Mouse (Mus musculus): Measurements from ENCODE around the gene Cdk9.

- TF ChIP-seq CTCF (IDR thresholded peaks at IDR 0.05; ENCODE audit: extremely low read depth, insufficient read length, insufficient replicate concordance, low read depth, low read length) (no peak), POLR2A (IDR thresholded peaks at IDR 0.05; ENCODE audit: low read depth, low read length) (no peak)
These were observed 21.6 kb upstream of the Cdk9 start for GRCm38 (mm10) chr2:32734480-32734879.

Measured in small intestine, adult 2 months (tissue).